Mouse (Mus musculus) liver, adult 2 months (tissue): ENCODE data around the gene Serpinb3a. TPM values are rescaled to one million over a fixed set of nuclear protein-coding genes. Genes with fewer than 3 reads are reported as not detected.
"Not testable (repeated sequence)": the region's sequence is repeated elsewhere in the genome, so short reads cannot be mapped to it uniquely, and the experiment has no call there.

Experiments used
- DNase-seq: peaks from one replicate; pipeline ENCODE4 v3.0.0-alpha.2; 2011; ENCODE audit warnings: low read depth, low spot score; ENCODE audit errors: extremely low read depth
- H3K27ac ChIP-seq: fragments of 200-500 bp; replicated peaks from 2 replicates; pipeline ENCODE4 v1.5.1; 2012; ENCODE audit warnings: low read depth, mild to moderate bottlenecking, control low read depth, inconsistent platforms, low read length; ENCODE audit not compliant: insufficient read depth
- H3K27me3 ChIP-seq: fragments of 200-500 bp; 2 replicates; pipeline ENCODE4 v1.6.1; 2012; ENCODE audit warnings: mild to moderate bottlenecking, moderate library complexity, low read length, inconsistent platforms; ENCODE audit not compliant: control insufficient read depth, insufficient read depth
- H3K36me3 ChIP-seq: fragments of 200-500 bp; 2 replicates; pipeline ENCODE4 v1.6.1; 2012; ENCODE audit warnings: low read length, inconsistent platforms; ENCODE audit not compliant: control insufficient read depth, insufficient read depth
- H3K4me1 ChIP-seq: fragments of 200-500 bp; 2 replicates; pipeline ENCODE4 v1.6.1; 2011; ENCODE audit warnings: low read length; ENCODE audit not compliant: control insufficient read depth, insufficient read depth
- H3K4me3 ChIP-seq: fragments of 200-500 bp; 2 replicates; pipeline ENCODE4 v1.5.1; 2011; ENCODE audit warnings: low read depth, mild to moderate bottlenecking, control low read depth, low read length, moderate library complexity; ENCODE audit not compliant: insufficient read depth
- H3K79me2 ChIP-seq: fragments of 200-500 bp; 2 replicates; pipeline ENCODE4 v1.6.1; 2012; ENCODE audit warnings: inconsistent platforms, mild to moderate bottlenecking, low read length, moderate library complexity; ENCODE audit not compliant: control insufficient read depth, insufficient read depth
- H3K9ac ChIP-seq: fragments of 200-500 bp; 2 replicates; pipeline ENCODE4 v1.6.1; 2012; ENCODE audit warnings: low read depth, mild to moderate bottlenecking, control low read depth, inconsistent platforms, low read length
- CTCF ChIP-seq: fragments of 200-500 bp; IDR thresholded peaks from 2 replicates; pipeline ENCODE4 v1.5.1; 2011; ENCODE audit warnings: low read depth, low read length, control low read depth
- POLR2A ChIP-seq: fragments of 200-500 bp; IDR thresholded peaks from 2 replicates; pipeline ENCODE4 v1.6.1; 2011; ENCODE audit warnings: low read length, control low read depth; ENCODE audit not compliant: insufficient read depth; ENCODE audit errors: extremely low read depth
- WGBS: fragments of 180-500 bp; shearing (Covaris S2); methylation state at CpG from one replicate; pipeline ENCODE4 v1.1.7; 2018; 5-methylcytosine and 5-hydroxymethylcytosine counted together
- polyA plus RNA-seq: library from polyadenylated mRNA; depleted of rRNA; stranded (reverse); fragments of >200 nt; gene quantifications from 2 replicates; pipeline ENCODE4 v1.2.3, GENCODE M21; 2012; rRNA removed
- total RNA-seq: library from RNA; depleted of rRNA; stranded (reverse); fragments of >200 nt; gene quantifications from 2 replicates; pipeline ENCODE4 v1.2.3, GENCODE M21; 2014; rRNA removed

Gene Serpinb3a
- total RNA-seq = not detected in 2 replicates
- not detected in 2 replicates for polyA plus RNA-seq

DNA sequence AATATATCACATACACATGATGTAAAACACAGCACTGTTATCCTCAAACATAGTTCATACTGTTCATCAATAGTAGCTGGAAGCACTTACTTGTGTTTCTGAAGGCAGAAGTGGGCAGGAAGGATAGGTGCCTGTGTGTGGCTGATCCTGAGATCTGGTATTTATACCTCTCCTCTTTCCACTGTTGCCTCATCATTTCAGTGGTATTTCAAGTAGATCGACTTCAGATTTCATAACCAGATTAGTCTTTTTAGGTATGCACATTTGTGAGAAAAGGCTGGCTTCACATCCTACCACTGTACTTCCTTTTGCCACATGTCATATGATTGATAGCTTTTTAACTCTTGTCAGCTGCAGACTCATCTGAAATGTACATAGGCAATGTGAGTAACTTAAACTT, at the start of gene Serpinb3a:
Serpinb3a (minus strand) TSS at position 101 of the 400 bp plus-strand sequence.
- TF ChIP-seq CTCF = no peak
- no peak for TF ChIP-seq POLR2A
- H3K27me3 ChIP-seq = no peaks in the 10 kb centered on the region
- no peaks in the 10 kb centered on the region for H3K4me1 ChIP-seq
- H3K79me2 ChIP-seq = no peaks in the 10 kb centered on the region
- H3K36me3 ChIP-seq = no peaks in the 10 kb centered on the region
- WGBS = 68% methylated on average over 1 of the region's 1 CpGs
- no peak within 1 kb of the TSS for H3K9ac ChIP-seq
- H3K4me3 ChIP-seq = no peak within 1 kb of the TSS
- no peak within 1 kb of the TSS for H3K27ac ChIP-seq
- no peak for DNase-seq

DNA sequence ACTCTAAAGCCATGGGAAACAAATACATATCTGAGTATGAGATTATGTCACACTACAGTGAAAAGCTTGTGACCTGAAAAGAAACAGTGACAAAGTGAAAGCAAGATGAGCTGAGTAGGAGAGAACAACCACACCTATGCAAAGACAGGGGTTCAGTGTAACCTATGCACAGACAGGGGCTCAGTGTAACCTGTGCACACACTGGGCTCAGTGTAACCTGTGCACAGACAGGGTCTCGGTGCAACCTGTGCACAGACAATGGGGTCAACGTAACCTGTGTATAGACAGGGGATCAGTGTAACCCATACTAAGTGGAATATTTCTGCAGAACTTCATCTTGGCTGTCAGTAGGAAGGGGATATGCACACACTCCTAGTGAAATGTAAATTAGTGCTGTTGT, 46.3 kb upstream of the Serpinb3a start:
- H3K79me2 ChIP-seq = no peaks in the 10 kb centered on the region
- H3K27me3 ChIP-seq = no peaks in the 10 kb centered on the region
- no peaks in the 10 kb centered on the region for H3K36me3 ChIP-seq
- no peaks in the 10 kb centered on the region for H3K4me1 ChIP-seq
- H3K4me3 ChIP-seq = no peak overlapping the region
- no peak for TF ChIP-seq POLR2A
- TF ChIP-seq CTCF = no peak
- DNase-seq = no peak
- no peak overlapping the region for H3K9ac ChIP-seq
- no peak overlapping the region for H3K27ac ChIP-seq
- 76% methylated on average over 2 of the region's 2 CpGs for WGBS

DNA sequence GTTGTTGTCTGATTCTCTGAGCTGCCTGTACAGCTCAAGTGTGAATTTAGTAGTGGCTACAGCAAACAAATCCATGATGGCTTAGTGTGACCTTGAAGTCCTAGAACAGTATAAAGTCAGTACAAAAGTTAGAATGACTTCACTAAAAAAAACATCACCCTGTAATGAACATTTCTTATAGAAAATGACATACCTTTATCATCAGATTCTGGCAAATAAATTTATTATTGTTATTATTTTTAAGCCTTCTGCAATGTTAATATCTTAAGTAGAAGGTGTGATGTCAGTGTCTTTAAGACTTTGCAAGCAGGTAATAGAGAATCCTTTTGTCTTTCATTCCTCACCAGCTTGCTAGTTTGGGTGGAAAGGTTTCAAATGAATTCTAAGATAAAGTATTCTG, 31.3 kb upstream of the Serpinb3a start, which contains the start of gene Serpinb3d:
Serpinb3d (minus strand) TSS at position 101 of the 400 bp plus-strand sequence.
- Histone ChIP-seq H3K27ac (no peak within 1 kb of the TSS), H3K36me3 (no peaks in the 10 kb centered on the region), H3K9ac (no peak within 1 kb of the TSS), H3K79me2 (no peaks in the 10 kb centered on the region), H3K4me3 (no peak within 1 kb of the TSS), H3K27me3 (no peaks in the 10 kb centered on the region), H3K4me1 (no peaks in the 10 kb centered on the region)
- DNase-seq = no peak
- no peak for TF ChIP-seq CTCF
- no peak for TF ChIP-seq POLR2A

DNA sequence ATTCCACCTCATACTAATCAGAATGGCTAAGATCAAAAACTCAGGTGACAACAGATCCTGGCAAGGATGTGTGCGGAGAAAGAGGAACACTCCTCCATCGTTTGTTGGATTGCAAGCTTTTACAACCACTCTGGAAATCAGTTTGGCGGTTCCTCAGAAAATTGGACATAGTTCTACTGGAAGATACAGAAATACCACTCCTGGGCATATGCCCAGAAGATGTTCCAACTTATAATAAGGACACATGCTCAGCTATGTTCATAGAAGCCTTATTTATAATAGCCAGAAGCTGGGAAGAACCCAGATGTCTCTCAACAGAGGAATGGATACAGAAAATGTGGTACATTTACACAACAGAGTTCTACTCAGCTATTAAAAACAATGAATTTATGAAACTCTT, 17.9 kb downstream of the Serpinb3a start:
- not testable (repeated sequence) for H3K79me2 ChIP-seq, H3K36me3 ChIP-seq

DNA sequence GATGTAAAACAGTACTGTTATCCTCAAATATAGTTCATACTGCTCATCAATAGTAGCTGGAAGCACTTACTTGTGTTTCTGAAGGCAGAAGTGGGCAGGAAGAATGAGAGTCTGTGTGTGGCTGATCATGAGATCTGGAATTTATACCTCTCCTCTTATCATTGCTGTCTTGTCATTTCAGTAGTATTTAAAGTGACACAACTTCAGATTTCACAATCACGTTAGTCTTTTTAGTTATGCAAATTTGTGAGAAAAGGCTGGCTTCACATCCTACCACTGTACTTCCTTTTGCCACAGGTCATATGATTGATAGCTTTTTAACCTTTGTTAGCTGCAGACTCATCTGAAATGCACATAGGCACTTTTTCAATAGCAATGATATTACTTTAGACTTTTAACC, 26.2 kb downstream of the Serpinb3a start:
- WGBS = 66% methylated on average over 1 of the region's 1 CpGs
- no peak for DNase-seq
- H3K27ac ChIP-seq = no peak overlapping the region
- no peak overlapping the region for H3K9ac ChIP-seq
- no peaks in the 10 kb centered on the region for H3K36me3 ChIP-seq
- no peaks in the 10 kb centered on the region for H3K4me1 ChIP-seq
- H3K27me3 ChIP-seq = no peaks in the 10 kb centered on the region
- TF ChIP-seq POLR2A (no peak), CTCF (no peak)
- H3K79me2 ChIP-seq = no peaks in the 10 kb centered on the region
- no peak overlapping the region for H3K4me3 ChIP-seq

More for the DNA sequence above, 17.9 kb downstream of the Serpinb3a start:
- not testable (repeated sequence) for H3K9ac ChIP-seq, H3K4me3 ChIP-seq, DNase-seq, H3K27ac ChIP-seq, H3K4me1 ChIP-seq, H3K27me3 ChIP-seq
- WGBS = 83% methylated on average over 3 of the region's 3 CpGs

DNA sequence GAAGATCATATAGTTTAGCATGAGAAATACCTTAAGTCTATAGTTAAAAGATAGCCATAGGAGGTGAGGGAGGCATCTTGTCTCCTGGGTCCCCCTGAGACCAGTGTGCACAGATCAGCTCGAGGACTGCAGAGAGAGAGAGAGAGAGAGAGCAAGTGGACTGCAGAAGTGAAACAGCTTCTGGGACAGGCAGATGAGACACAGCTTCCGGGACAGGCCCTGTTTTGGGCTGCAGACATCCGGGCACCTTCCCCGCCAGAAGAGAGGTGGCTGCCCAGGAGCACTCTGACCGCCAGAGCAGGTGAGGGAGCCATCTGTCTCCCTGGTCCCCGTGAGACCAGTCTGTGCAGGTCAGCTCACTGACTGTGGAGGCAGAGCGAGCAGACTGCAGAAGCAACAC, 36.9 kb downstream of the Serpinb3a start:
- Histone ChIP-seq H3K4me1 (no peaks in the 10 kb centered on the region), H3K27me3 (no peaks in the 10 kb centered on the region), H3K4me3 (no peak overlapping the region), H3K9ac (no peak overlapping the region), H3K36me3 (no peaks in the 10 kb centered on the region), H3K27ac (no peak overlapping the region), H3K79me2 (no peaks in the 10 kb centered on the region)
- 74% methylated on average over 7 of the region's 7 CpGs for WGBS
- DNase-seq = no peak
- TF ChIP-seq CTCF = no peak
- TF ChIP-seq POLR2A = no peak
